Mouse (Mus musculus) hindlimb bud, embryonic 11.5 days (tissue): ENCODE measurements around the gene Cldn15.

Experiments used
- DNase-seq: peaks from one replicate; pipeline ENCODE4 v3.0.0-alpha.2; 2012; ENCODE audit warnings: low read depth, low spot score; ENCODE audit errors: extremely low spot score

Gene Cldn15

DNA sequence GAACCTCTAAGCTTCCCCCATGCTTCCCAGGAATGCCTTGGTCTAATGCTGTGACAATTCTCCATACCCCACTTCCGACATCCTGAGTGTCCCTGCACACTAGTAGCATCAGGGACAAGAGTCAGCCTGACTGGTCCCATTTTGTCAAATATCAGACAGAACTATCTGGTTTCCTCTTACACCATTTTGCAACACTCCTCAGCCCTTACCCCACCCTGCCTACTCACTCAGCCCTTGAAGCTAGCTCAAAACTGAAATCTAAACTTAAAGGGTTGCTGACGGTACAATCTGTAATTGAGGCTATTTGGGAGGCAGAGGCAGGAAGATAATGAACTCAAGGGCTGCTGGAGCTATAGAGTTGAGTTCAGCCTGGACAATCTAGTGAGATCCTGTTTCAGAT, 13.3 kb downstream of the Cldn15 start:
- DNase-seq, result no peak

DNA sequence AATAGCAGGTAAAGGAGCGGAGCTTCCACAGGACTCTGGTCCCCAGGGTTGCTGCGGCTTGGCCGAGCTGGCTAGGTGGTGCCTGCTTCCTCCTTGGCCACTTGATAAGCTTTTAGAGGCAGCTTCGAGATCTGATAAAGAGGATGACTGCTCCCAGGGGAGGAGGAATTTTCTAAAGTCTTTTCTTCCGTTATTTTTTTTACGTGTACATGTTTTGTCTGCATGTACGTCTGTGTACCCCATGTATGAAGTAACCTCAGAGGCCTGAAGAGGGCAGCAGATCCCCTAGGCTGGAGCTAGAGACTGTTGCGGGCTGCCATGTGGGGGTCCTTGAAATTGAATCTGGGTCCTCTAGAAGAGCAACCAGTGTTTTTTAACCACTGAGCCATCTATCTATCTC, 14.6 kb downstream of the Cldn15 start:
- DNase-seq, result no peak

GRCm38 (mm10) chr5:136982338-136982930, 16.0 kb downstream of the Cldn15 start:
- DNase-seq, result no peak

DNA sequence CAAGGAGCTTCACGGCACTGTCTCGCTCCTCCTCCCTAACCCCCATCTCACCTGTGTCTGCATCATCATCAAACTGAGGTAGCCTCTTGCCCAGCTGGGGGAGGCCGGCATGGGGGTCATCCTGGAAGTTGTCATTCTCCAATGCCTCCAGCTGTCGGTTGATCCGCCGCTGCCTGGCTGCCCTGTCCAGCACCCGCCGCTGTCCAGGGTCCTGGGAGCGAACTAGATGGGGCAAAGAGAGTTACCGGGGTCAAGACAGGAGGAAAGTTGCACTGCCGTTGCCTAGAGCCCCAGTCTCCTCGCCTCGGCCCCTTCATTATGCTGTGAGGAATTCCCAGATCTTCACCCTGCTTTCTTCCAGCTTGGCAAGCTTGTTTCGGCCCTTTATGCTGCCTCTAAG, 18.4 kb downstream of the Cldn15 start:
- no peak for DNase-seq

DNA sequence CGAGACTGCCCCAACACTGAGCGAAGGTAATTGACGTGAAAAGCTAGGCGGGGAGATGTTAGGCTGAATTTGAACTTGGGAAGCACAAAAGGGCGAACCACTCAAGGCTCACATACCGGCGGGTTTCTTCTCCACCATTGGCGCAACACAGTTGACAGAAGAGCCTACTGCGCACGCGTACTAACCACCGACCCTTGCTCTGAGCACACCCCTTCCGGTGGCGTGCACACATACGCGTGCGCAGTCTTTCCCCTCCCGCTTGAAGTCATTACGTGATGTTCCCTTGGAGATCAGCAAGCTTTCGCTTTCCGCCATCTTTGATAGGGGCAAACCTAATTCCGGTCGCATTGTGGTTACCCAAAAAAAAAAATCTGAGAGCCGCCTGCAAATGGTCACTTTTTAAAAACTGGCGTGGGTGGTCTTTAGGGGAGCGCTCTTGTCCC, 20.3 kb downstream of the Cldn15 start, which contains the start of gene Plod3:
Gene Plod3, plus strand, starts transcription at position 325 of the 443 bp plus-strand sequence.
- peak; percentile 99 for DNase-seq

DNA sequence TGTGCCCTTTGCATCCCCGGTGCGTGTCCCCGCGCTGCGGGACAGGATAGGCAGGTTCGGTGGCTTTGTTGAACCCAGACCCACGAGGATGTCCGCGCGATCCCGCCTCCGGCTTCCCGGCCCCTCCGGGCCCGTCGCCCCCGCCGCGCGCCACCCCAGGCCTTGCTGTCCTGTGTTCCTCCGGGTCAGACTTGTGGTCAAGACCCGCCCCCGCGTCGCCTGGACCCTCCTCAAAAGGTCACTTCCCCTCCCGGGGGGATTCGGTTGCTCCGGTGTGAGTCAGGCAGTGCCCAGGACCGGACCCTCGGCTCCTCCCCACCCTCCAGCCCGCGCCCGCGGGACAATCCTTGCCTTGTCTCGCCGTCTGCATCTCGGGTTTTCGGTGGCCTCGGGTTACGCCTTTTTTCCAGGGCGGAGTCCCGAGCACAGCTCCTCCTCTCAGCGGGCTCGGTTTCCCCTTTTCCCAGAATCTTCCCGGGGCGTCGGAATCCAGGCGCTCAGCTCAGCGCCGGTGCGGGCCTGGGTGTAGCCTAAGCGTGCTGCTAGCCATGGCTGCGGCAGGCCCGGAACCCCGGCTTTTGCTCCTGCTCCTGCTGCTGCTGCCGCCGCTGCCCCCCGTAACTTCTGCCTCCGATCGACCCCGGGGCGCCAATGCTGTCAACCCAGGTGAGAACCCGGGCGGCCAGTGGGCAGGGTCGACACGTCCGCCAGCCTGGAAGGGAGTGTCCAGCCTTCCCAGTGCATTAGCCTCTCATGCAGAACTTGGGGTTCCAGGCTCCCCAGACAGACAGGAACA, 20.9 kb downstream of the Cldn15 start:
- peak; percentile 12 for DNase-seq

- no peak for DNase-seq
Measured at GRCm38 (mm10) chr5:136987934-136988271, 21.5 kb downstream of the Cldn15 start, which contains the start of gene Znhit1. TSS of gene Znhit1 (minus strand) at chr5:136988021.

GRCm38 (mm10) chr5:136988420-136988819, 22.0 kb downstream of the Cldn15 start:
- DNase-seq, result no peak

- no peak for DNase-seq
Measured at GRCm38 (mm10) chr5:136989801-136990200, 23.4 kb downstream of the Cldn15 start.

GRCm38 (mm10) chr5:136999449-136999848, 33.0 kb downstream of the Cldn15 start:
- no peak for DNase-seq

GRCm38 (mm10) chr5:137000612-137001011, 34.2 kb downstream of the Cldn15 start:
- no peak for DNase-seq

GRCm38 (mm10) chr5:137007276-137007675, 40.9 kb downstream of the Cldn15 start:
- DNase-seq, result no peak

DNA sequence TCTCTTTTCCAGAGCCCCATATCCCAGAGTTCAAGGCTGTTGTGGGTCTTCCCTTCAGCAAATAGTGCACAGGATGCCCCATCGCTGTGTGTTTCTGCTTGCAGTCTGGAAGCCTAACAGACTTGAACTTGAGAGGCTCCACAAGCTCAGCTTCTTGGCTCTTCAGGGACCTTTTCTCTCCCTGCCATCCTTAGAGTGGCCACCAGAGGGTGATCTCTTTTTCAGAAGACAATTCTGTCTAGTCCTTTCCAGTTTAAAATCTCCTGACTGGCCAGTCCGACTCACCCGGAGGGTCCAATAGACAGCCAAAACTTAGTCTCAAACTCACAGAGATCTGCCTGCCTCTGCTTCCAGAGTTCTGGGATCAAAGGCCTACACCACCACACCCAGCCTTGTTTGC, 43.6 kb downstream of the Cldn15 start:
- no peak for DNase-seq

DNA sequence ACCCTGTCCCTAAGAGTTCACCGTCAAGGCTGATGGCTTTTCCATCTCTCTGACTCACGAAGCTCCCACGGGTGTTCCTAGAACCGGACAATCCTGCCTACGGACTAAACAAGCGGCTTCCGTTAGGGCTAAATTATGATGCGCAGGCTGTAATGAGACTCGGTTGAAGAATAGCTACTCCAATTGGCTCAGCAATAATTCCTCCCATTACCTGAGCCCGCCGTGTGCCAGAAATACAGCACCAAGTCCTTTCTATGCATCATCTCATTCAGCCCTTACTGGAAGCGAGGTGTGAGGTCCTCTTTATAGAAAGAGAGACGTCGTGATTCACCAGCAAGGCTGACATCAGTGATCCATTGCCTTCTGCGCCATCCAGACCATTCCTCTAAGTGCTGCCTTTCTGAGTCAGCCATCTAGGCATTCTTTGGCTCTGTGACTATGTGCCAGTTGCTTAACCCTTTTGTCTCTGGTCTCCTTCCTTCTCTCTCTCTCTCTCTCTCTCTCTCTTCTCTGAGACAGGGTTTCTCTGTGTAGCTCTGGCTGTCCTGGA, 46.1 kb downstream of the Cldn15 start:
- DNase-seq, result no peak

GRCm38 (mm10) chr5:137015913-137016312, 49.5 kb downstream of the Cldn15 start:
- no peak for DNase-seq

- DNase-seq, result no peak
Measured at GRCm38 (mm10) chr5:137024318-137024717, 57.9 kb downstream of the Cldn15 start.

- DNase-seq, result no peak
Measured at GRCm38 (mm10) chr5:137025132-137025531, 58.7 kb downstream of the Cldn15 start.
